Mouse (Mus musculus) embryo, embryonic 10.5 days (tissue): Measurements from ENCODE around the gene Krtap19-9b.
A peak's percentile ranks its signal among the peaks of the same experiment; 100 is the strongest.

Experiments
- DNase-seq: peaks from one replicate; pipeline ENCODE4 v3.0.0-alpha.2; 2015; ENCODE audit warnings: low spot score

Krtap19-9b gene

DNA sequence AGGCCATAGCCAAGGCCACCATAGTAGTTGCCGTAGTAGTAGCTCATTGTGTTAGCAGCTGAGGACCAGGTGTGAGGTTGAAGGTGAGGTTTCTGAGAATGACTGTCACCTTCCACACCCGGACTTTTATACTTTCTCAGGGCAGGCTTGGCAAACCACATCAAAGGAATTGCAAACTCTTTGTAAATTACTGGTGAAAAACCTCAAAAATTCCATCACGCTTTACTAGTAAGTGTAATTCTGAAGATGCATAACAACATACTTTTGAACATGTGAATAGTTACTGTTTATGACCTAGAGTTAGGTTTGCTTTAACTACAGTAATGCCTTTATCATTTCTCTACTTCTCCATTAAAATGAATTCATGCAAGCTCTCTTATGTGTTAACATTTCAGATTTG, at the start of gene Krtap19-9b:
TSS of gene Krtap19-9b (minus strand) at position 101 of the 400 bp plus-strand sequence.
- DNase-seq = no peak

GRCm38 (mm10) chr16:88962773-88963172, 30.7 kb upstream of the Krtap19-9b start, which contains the start of gene Krtap16-3:
Gene Krtap16-3, minus strand, starts transcription at chr16:88962873.
- DNase-seq = no peak

GRCm38 (mm10) chr16:88941106-88941505, 9.0 kb upstream of the Krtap19-9b start:
- DNase-seq = no peak

- DNase-seq = peak; percentile 70
Observed at GRCm38 (mm10) chr16:88938252-88938651, 6.2 kb upstream of the Krtap19-9b start.

GRCm38 (mm10) chr16:88896357-88896756, 35.7 kb downstream of the Krtap19-9b start, which contains the start of gene Krtap19-5:
Gene Krtap19-5, minus strand, starts transcription at chr16:88896457.
- no peak for DNase-seq

GRCm38 (mm10) chr16:88886870-88887269, 45.2 kb downstream of the Krtap19-9b start:
- DNase-seq = no peak

GRCm38 (mm10) chr16:88884989-88885388, 47.1 kb downstream of the Krtap19-9b start, which contains the start of gene Krtap19-4:
Gene Krtap19-4, minus strand, starts transcription at chr16:88885089.
- DNase-seq = no peak
